Mouse (Mus musculus): Measurements from ENCODE around the gene Nav1.

Nav1 gene

GRCm38 (mm10) chr1:135615715-135616641, 8.9 kb upstream of the Nav1 start:
- DNase-seq, result peak; percentile 88

- no peak for DNase-seq
Measured at GRCm38 (mm10) chr1:135609621-135610020, 2.5 kb upstream of the Nav1 start.

DNA sequence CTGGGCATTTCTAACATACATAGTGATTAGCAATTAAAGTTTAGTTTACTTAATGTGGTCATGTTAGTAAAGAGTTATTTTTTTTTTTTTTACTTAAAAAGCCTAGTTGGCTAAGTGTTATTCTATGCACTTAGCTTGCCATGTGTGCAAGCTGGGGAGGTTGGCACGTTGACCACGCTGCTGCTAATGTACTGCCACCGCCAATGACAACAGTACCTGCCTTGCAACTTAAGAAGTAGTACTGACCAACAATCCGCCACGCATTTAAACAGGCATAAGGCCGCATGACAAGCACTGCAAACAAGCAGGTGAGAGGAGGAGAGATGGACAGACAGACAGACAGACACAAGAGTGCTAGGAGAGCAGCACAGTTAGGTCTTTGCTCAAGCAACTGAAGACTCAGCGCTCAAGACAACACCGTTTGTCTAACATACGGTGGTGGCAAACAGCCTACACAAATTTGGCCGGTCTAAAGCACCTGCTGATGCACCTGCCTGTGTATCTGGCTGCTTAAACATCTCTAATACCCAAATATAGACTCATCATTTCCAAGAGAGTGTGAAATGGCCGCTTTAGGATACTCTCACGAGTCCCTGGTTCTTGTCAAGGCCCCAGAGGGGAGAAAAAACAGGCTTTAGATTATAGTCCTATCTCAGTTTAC, 610 bp downstream of the Nav1 start:
- DNase-seq, result no peak

DNA sequence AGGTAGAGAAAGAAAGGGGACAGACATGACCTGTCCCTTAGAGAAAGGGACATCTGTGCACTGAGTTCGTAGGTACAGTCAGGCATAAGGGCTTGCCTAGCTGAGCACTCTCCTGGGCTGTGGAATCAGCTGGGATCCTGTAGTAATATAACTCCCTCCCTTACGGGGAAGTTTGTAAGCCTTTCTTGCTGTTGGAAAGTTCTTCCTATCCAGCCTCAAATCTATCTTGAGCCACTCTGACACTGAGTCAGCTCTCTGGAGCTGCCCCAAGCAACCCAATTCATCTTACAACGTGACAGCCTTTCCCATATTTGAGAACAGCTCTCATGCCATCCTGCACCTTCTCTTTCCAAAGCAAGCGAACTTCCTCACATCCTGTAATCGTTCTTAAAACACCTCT, 1.6 kb downstream of the Nav1 start:
- DNase-seq, result no peak

DNA sequence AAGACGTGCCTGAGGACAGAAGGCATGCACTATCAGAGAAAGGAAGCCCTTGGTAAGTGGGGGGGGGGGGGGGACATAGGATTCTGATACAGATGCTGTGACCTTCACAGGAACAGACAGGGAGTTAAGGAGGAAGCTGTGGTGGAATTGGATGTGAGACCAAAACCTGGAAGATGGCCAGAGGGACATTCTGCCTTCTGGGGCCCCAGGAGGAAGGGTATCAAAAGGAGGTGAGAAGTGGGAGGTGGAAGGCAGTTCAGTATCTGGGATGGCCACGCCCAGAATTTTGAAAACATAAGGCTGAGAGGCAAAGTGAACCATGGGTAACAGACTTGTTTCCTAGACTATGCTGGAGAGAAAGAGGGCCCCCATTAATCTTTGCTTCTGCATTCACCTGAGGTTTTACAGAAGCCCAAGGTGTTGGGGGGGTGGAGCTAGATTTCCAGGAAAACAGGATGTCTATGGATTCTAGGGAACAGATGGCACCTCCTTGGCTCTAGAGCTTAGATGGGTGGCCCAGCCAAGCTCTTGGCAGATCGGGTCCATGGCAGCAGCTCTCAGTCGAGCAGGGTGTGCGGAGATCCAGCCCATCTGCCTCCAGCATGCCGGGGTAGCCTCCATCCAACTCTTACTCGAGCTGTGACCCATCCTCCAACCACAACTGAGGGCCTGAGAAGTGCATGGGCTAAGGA, 2.6 kb downstream of the Nav1 start:
- DNase-seq, result no peak

DNA sequence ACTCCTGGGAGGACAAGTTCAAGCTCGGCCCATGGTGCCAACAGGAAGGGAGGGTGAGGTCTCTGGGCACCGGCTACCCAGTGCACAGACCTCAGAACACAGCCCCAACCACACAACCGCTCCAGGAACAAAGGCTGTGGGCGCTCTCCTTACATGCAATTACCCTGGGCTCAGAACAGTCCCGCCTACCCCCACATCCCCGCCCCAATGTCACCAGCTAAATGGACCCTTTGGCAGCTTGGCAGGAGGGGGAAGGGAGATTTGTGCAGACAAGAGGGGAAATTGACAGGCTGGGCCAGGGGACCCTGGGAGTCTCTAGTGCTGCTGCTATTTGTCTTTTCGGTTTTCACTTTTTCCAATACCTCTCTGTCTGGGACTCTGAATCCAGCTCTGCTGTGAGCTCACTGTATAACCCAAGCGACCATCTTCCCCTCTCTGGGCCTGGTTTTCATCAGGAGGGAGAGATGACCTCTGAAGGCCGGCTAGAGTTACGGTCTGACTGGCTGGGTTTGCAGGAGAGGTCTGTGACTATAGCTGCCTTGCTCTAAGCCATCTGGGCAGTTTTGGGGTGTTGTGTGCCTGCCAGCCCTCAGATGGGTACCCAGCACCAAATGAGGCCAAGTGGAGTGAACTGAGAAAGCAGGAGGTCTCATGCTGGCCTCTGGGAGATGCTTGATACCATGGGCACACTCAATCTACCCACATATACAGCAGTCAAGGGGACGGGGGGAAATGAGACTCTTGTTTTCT, 3.8 kb downstream of the Nav1 start:
- DNase-seq, result no peak

DNA sequence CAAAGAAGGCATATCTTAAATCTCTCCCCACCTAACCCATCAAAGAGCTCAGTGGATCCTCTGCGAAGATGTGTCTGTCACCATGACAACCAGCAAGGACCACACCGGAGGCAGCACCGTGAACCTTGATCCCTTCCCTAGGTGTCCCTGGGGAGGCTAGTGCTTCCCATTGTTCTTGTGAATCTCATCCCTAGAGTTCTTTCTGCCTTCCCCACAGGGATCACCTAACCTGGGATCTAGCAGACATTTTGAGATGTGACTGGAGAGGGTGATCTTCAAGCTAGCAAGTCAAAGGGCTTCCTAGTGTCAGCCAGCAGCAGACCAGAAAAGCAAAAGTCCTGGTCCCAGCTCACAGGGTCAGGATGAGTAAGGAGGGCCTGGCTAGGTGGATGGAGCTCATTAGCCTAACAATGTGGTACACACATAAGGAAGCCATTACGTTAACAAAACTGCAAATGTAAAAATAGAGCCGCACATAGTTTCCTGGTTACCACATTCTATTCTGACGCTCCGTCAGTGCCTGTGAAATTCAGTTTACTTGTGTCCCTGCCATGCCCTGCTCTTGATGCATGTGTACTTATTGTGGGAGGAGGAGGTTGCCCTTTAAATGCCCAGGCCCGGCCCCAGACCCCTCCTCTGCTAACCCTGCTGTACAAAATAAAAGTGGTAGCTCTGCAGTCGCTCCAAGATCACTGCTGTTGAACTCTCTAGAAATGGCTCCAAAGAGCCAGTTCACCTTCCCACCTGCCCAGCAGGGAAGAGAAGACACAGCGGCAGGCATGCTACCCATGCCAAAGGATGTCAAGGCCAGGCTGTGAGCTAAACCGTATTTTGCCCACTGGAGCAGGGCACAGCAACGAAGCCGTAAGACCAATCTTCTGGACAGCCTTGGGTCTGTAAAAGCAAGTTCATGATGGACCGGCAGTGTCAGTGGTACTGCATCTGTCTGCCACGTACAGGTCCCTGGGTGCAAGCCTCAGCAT, 6.8 kb downstream of the Nav1 start:
- DNase-seq, result no peak

GRCm38 (mm10) chr1:135598251-135598879, 8.7 kb downstream of the Nav1 start:
- no peak for DNase-seq

- no peak for DNase-seq
Measured at GRCm38 (mm10) chr1:135594279-135594903, 12.7 kb downstream of the Nav1 start.

DNA sequence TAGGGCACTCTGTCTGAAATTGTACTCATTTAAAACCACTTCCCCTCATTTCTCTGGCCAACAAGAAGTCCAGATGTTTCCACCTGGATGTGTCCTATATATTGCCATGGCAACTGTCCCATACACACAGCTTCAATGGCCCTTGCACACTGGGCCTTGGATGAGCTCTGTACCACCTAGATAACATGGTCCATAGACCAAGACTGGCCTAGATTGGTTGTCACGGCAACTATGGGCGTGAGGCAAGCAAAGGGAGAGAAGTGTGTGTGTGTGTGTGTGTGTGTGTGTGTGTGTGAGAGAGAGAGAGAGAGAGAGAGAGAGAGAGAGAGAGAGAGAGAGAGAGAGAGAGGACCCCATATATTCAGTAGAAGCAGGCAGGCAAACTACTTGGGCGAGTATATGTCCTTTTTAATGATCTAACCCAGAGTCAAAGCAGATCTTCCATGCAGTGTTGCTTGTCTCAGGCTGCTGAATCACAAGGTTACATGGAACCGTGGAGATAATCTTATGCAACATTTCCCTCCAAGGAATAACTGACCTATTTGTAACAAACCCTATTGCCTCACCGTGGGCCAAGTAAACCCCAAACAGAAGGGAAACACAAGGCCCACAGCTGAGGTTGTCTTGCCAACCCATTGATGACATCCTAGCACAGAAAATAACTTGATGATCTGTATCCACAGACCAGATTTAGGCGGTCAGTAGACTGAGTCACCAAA, 13.4 kb downstream of the Nav1 start:
- DNase-seq, result no peak

- DNase-seq, result peak; percentile 54
Measured at GRCm38 (mm10) chr1:135590776-135591175, 16.3 kb downstream of the Nav1 start.

DNA sequence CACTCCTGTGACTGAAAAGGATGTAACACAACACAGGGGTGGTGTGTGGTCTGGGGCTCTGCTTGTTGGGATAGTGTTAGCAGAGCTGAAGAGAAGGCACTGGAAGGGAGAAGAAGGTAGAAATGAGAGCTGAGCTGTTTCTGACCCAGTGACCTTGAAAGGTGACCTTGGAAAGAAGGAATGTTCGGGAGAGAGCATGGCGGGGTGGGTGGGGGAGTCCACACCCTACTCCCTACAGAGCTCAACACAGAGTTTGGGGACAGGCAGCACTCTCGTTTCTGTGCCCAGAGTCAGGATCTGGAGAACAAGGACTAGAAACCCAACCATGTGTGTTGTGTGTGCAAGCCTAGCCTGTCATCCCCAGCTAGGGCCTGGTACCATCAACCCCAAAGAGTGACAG, 18.1 kb downstream of the Nav1 start:
- DNase-seq, result no peak

DNA sequence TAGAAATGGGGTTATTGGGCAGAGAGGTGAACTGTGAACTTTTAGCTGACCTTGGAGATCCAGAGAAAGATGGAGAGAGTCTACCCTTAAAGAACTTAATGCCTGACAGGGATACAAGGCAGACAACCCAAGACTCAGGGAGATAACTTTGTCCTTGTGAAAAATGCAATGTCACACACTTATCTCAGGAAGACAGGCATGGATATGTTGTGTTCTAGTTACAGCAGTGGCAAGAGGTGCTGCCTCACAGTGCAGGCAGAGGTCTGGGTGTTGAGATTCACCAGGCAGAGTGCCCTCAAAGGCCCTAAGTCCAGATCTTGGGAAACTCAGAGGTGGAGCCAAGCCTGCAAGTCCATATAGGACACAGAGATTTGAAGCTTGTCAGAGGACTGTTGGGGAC, 20.2 kb downstream of the Nav1 start:
- no peak for DNase-seq

GRCm38 (mm10) chr1:135585573-135585972, 21.5 kb downstream of the Nav1 start:
- DNase-seq, result peak; percentile 68

DNA sequence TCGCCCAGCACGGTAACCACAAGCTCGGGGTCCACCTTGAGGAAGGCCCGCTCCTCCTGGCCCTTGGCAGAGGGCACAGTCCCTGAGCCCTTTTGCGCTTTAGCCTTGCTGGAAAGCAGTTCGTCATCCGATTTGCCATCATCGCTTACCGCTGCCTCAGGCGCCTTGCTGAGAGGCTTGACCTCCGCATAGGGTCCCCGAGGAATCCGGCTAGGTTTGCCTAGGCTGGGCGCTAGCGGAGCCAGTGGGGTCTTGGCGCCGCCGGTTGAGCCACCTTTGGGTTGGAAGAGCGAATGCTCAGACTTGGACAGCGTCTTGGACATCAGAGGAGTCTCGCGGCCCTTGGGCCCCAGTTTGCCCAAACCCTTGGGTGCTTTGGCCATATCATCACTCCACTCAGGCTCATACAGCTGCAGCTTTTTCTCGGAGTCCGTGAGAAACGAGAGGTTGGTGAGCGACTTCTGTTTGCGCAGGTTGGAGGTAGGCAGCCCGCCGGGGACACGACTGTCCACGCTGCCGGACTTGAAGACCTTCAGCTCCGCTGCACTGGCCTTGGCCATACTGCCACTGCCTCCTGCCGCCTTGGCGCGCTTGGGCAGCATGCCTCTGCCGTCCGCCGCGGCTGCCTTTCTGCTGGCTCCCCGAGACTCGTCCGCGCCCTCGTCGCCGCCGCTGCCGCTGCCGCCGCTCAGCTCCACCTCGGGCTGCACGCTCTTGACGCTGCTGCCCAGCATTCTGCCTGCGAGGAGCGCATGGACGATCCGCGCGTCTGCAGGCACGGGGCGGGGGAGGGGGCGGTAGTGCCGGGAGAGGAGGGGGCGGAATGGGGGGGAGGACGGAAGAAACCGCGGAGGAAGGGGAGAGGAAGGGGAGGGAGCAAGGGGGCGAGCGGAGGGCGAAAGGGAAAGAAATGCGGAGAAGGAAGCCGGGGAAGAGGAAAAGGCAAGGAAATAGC, 22.2 kb downstream of the Nav1 start:
- peak; percentile 71 for DNase-seq

- DNase-seq, result peak; percentile 58
Measured at GRCm38 (mm10) chr1:135583678-135584515, 23.2 kb downstream of the Nav1 start.

DNA sequence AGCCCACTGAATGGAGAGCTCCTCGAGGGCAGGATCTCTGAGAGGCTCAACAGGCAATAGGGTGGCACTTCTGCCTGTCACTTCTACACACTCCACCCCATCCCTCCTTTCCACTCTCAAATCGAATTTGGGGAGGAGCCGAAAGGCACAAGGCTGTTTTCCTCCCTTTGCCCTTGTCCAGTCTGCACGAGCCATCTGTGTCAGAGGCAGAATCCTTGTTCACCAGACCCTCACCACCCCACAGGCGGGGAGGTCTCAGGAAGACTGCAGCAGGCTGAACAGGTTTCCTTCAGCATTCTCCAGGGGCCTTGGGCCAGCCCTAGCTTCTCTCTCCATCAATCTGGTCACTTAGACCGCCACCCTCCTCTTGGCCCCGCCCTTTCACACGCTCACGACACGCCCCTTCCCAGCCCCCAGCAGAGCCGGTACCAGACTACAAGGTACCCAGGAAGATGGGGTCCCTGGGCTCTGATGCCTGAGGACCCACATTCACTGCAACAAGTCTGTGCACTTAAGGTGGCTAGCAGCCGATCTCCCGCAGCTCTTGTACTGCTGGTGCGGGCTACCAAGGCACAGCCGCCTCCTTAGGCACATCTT, 23.9 kb downstream of the Nav1 start:
- peak; percentile 63 for DNase-seq

Data from kidney, postnatal 10 days (tissue).